Mouse (Mus musculus): Measurements from ENCODE around the gene Cflar. TPM values are rescaled to one million over a fixed set of nuclear protein-coding genes. Genes with fewer than 3 reads are reported as not detected.
A peak's percentile ranks its signal among the peaks of the same experiment; 100 is the strongest.

The Cflar gene
- total and polyA plus RNA-seq, 2 experiments = 45.7 to 98.7 TPM

DNA sequence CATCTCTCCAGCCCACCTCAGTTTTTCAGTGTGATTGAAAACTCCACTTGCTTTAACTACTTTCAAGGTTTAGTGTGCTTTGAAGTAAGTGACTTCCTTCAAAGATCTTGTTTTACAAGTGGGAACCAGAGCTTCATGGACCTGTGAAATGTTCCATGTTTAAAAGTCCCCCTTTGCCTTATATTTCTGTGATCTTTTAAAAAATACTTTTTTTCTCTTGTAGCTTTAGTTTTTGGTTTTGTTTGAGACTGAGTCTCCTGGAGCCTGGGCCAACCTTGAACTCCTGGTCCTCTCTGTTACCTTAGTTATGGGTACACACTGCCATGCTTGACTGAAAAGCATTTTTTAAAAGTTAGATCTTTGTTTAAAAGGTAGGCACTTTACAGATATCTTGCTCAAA is 4.2 kb downstream of the Cflar start:
- TF ChIP-seq CTCF (IDR thresholded peaks at IDR 0.05; ENCODE audit: low read depth, low read length) = no peak
- H3K36me3 ChIP-seq (ENCODE audit: control insufficient read depth, insufficient read depth, low read length) = peaks cover 39% of the 10 kb centered on the region
- peaks cover 21% of the 10 kb centered on the region; the same call in 1 of the 2 replicates for H3K79me2 ChIP-seq (ENCODE audit: control insufficient read depth, insufficient read depth, low read length)
- no peak overlapping the region for H3K9ac ChIP-seq (ENCODE audit: low read depth, low read length)
- no peaks in the 10 kb centered on the region for H3K27me3 ChIP-seq (ENCODE audit: control insufficient read depth, insufficient read depth, low read length)
- H3K4me1 ChIP-seq (ENCODE audit: control insufficient read depth, insufficient read depth, low read length) = peaks cover 27% of the 10 kb centered on the region
- peak overlapping the region; percentile 81 for H3K27ac ChIP-seq (replicated peaks; ENCODE audit: insufficient read depth, low read depth, low read length)
- DNase-seq (ENCODE audit: extremely low read depth, low read depth, low spot score) = no peak
- no peak overlapping the region for H3K4me3 ChIP-seq (ENCODE audit: insufficient read depth, low read depth, low read length)

DNA sequence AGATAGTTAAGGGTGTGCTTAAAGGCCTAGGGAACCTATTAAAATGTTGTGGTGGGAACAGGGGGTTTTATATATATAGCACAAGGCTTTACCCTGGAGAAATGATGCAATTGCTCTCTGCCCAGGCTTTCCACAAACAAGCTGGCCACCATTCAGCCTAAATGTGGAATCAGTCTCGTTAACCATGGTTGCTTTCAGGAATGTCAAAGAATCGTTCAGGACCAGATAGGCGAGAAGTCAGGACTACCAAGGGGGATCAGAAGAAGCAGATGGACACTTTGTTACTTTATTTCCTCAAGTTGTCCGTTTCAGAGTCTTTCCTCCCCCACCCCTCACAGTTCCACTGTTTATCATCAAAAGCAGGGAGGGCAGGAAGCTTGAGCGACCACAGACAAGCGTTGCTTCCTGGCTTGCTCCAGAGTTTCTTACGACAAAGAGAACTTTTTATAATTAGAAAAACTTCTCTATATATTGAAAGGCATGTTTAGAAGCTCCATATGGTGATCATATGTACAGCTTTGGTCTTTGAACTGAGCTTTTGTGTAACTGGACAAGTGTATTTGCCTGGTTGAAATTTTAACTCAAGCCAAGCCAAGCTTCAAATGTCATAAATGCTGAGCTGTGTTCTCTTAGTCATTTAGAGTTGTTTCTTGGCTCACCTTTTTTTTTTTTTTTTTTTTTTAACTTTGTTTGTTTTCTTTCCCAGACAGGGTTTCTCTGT is 5.0 kb downstream of the Cflar start:
- no peak for TF ChIP-seq POLR2A (IDR thresholded peaks at IDR 0.05; ENCODE audit: extremely low read depth, insufficient read depth, low read length)
- peak; percentile 77 for DNase-seq (ENCODE audit: extremely low read depth, low read depth, low spot score)
- Histone ChIP-seq H3K79me2 (ENCODE audit: control insufficient read depth, insufficient read depth, low read length) (peaks cover 21% of the 10 kb centered on the region; the same call in 1 of the 2 replicates), H3K27ac (replicated peaks; ENCODE audit: insufficient read depth, low read depth, low read length) (peak overlapping the region; percentile 81), H3K36me3 (ENCODE audit: control insufficient read depth, insufficient read depth, low read length) (peaks cover 40% of the 10 kb centered on the region), H3K4me1 (ENCODE audit: control insufficient read depth, insufficient read depth, low read length) (peaks cover 27% of the 10 kb centered on the region), H3K9ac (ENCODE audit: low read depth, low read length) (peak overlapping the region; percentile 58), H3K4me3 (ENCODE audit: insufficient read depth, low read depth, low read length) (0 out of 2 replicates have a peak overlapping the region, but pooled peaks have one; percentile 5), H3K27me3 (ENCODE audit: control insufficient read depth, insufficient read depth, low read length) (no peaks in the 10 kb centered on the region)
- WGBS = 9% methylated on average over 7 of the region's 7 CpGs

DNA sequence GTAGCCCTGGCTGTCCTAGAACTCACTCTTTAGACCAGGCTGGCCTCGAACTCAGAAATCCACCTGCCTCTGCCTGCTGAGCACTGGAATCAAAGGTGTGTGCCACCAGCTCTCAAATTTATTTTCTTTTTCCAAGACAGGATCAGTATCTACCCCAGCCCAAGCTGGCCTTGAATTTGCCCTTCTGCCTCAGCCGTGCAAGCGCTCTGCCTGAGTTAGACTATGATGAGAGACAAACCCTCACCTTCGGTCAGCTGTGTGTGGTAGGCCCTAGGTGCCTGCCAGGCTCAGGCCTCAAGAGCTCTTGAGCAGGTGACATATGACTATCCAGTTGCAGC is 5.5 kb downstream of the Cflar start:
- no peak overlapping the region for H3K9ac ChIP-seq (ENCODE audit: low read depth, low read length)
- TF ChIP-seq POLR2A (IDR thresholded peaks at IDR 0.05; ENCODE audit: extremely low read depth, insufficient read depth, low read length) (no peak), CTCF (IDR thresholded peaks at IDR 0.05; ENCODE audit: low read depth, low read length) (no peak)
- DNase-seq (ENCODE audit: extremely low read depth, low read depth, low spot score) = no peak
- WGBS = 57% methylated on average over 4 of the region's 4 CpGs
- peak overlapping the region; percentile 38 for H3K27ac ChIP-seq (replicated peaks; ENCODE audit: insufficient read depth, low read depth, low read length)
- H3K36me3 ChIP-seq (ENCODE audit: control insufficient read depth, insufficient read depth, low read length) = peaks cover 45% of the 10 kb centered on the region
- H3K4me1 ChIP-seq (ENCODE audit: control insufficient read depth, insufficient read depth, low read length) = peaks cover 31% of the 10 kb centered on the region
- H3K79me2 ChIP-seq (ENCODE audit: control insufficient read depth, insufficient read depth, low read length) = peaks cover 21% of the 10 kb centered on the region; the same call in 1 of the 2 replicates
- H3K4me3 ChIP-seq (ENCODE audit: insufficient read depth, low read depth, low read length) = no peak overlapping the region
- no peaks in the 10 kb centered on the region for H3K27me3 ChIP-seq (ENCODE audit: control insufficient read depth, insufficient read depth, low read length)

DNA sequence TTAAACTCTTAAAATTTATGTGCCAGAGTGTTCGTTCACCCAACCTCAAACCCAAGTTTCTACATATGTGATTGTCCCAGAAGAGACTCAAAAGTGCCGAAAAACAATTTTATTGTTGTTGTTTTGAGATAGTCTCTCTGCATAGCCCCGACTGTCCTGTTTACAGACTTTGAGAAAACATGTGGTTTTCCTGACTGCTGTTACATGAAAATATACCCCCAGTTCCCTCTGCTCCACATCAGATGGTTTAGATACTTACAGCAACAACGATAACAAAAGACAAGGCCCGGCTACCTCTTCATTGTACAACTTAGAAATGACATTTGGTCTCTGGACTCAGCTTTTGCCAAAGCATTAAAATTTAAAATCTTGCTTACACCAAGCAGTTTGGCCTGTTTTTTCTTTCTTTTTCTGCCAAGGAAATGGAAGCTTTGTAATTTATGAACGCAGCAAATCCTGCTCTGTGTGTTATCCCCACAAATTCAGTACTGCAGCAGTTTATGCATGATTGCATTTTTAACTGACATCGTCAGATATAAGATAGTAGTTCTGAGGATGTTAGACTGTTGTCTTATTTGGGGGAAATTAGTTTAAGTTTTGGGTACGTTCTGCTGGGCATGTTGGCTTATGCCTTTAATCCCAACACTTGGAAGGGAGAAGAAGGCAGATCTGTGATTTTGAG is 6.4 kb downstream of the Cflar start:
- Histone ChIP-seq H3K4me1 (ENCODE audit: control insufficient read depth, insufficient read depth, low read length) (peaks cover 37% of the 10 kb centered on the region), H3K27me3 (ENCODE audit: control insufficient read depth, insufficient read depth, low read length) (no peaks in the 10 kb centered on the region), H3K27ac (replicated peaks; ENCODE audit: insufficient read depth, low read depth, low read length) (no peak overlapping the region; the same call in 1 of the 2 replicates), H3K36me3 (ENCODE audit: control insufficient read depth, insufficient read depth, low read length) (peaks cover 46% of the 10 kb centered on the region), H3K4me3 (ENCODE audit: insufficient read depth, low read depth, low read length) (no peak overlapping the region), H3K79me2 (ENCODE audit: control insufficient read depth, insufficient read depth, low read length) (peaks cover 25% of the 10 kb centered on the region; the same call in 1 of the 2 replicates), H3K9ac (ENCODE audit: low read depth, low read length) (no peak overlapping the region)
- no peak for TF ChIP-seq POLR2A (IDR thresholded peaks at IDR 0.05; ENCODE audit: extremely low read depth, insufficient read depth, low read length)
- no peak for TF ChIP-seq CTCF (IDR thresholded peaks at IDR 0.05; ENCODE audit: low read depth, low read length)
- 80% methylated on average over 8 of the region's 8 CpGs for WGBS
- peak; percentile 8 for DNase-seq (ENCODE audit: extremely low read depth, low read depth, low spot score)

DNA sequence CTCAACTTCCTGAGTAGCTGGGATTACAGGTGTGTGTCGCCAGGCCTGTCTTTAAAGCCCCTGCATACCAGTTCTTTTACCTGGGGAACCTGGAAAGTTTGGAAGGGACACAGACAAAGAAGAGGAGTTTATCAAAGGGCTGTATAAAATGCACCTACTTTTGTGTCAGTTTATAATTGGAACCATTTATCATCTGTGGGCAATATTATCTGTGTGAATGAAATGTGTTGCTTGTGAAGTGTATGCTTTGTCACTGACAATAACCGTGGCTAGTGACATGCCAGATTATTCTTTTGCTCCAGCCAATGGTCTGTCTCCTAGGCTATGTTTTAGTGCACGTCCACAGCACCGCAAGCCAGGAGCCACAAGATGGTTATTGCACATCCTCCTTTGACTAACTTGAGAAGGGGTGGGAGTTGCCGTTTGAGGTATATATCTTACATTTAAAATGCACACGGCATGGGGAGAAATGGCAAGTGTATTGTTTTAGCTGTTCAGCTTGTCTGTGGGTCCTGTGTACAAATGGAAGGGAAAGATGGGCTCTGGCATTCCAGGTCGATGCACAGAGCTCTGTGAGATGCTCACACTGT is 8.1 kb downstream of the Cflar start:
- TF ChIP-seq POLR2A (IDR thresholded peaks at IDR 0.05; ENCODE audit: extremely low read depth, insufficient read depth, low read length) (no peak), CTCF (IDR thresholded peaks at IDR 0.05; ENCODE audit: low read depth, low read length) (no peak)
- peaks cover 43% of the 10 kb centered on the region for H3K4me1 ChIP-seq (ENCODE audit: control insufficient read depth, insufficient read depth, low read length)
- no peak overlapping the region for H3K27ac ChIP-seq (replicated peaks; ENCODE audit: insufficient read depth, low read depth, low read length)
- H3K9ac ChIP-seq (ENCODE audit: low read depth, low read length) = no peak overlapping the region
- peak; percentile 9 for DNase-seq (ENCODE audit: extremely low read depth, low read depth, low spot score)
- peaks cover 39% of the 10 kb centered on the region for H3K36me3 ChIP-seq (ENCODE audit: control insufficient read depth, insufficient read depth, low read length)
- H3K27me3 ChIP-seq (ENCODE audit: control insufficient read depth, insufficient read depth, low read length) = no peaks in the 10 kb centered on the region
- H3K79me2 ChIP-seq (ENCODE audit: control insufficient read depth, insufficient read depth, low read length) = peaks cover 19% of the 10 kb centered on the region; the same call in 1 of the 2 replicates
- H3K4me3 ChIP-seq (ENCODE audit: insufficient read depth, low read depth, low read length) = no peak overlapping the region
- WGBS = 69% methylated on average over 7 of the region's 7 CpGs
